Mouse (Mus musculus): ENCODE results near the gene Slc25a45. TPM values are rescaled to one million over a fixed set of nuclear protein-coding genes. Genes with fewer than 3 reads are reported as not detected.

Gene Slc25a45
- polyA plus RNA-seq, 1 experiment from 2014 or later, result 5.9 TPM

GRCm38 (mm10) chr19:5925311-5925855 lies 47.8 kb downstream of the Slc25a45 start:
- no peak for ATAC-seq (ENCODE audit: insufficient number of reproducible peaks, low FRiP score, low TSS enrichment, low read depth)
- no peaks in the 10 kb centered on the region for H3K36me3 ChIP-seq
- peak overlapping the region; percentile 67 for H3K4me3 ChIP-seq (replicated peaks)
- no peaks in the 10 kb centered on the region for H3K27me3 ChIP-seq
- 15% methylated on average over 11 of the region's 11 CpGs for WGBS
- peak overlapping the region; percentile 99 for H3K4me2 ChIP-seq (replicated peaks)
- H3K4me1 ChIP-seq, result peaks cover 46% of the 10 kb centered on the region
- H3K9ac ChIP-seq, result no peak overlapping the region
- H3K27ac ChIP-seq (replicated peaks), result peak overlapping the region; percentile 87; the same call in 1 of the 2 replicates
- H3K9me3 ChIP-seq (replicated peaks), result no peaks in the 10 kb centered on the region

- no peaks in the 10 kb centered on the region for H3K36me3 ChIP-seq
- H3K4me3 ChIP-seq (replicated peaks), result no peak overlapping the region
- H3K4me1 ChIP-seq, result peaks cover 40% of the 10 kb centered on the region
- no peaks in the 10 kb centered on the region for H3K27me3 ChIP-seq
- no peak overlapping the region for H3K4me2 ChIP-seq (replicated peaks)
- no peaks in the 10 kb centered on the region for H3K9me3 ChIP-seq (replicated peaks)
- no peak overlapping the region for H3K27ac ChIP-seq (replicated peaks)
- ATAC-seq (ENCODE audit: insufficient number of reproducible peaks, low FRiP score, low TSS enrichment, low read depth), result no peak
- WGBS, result 71% methylated on average over 11 of the region's 11 CpGs
- no peak overlapping the region for H3K9ac ChIP-seq
Measured at GRCm38 (mm10) chr19:5927026-5927425, 49.4 kb downstream of the Slc25a45 start.

- no peaks in the 10 kb centered on the region for H3K9me3 ChIP-seq (replicated peaks)
- no peak overlapping the region for H3K4me3 ChIP-seq (replicated peaks)
- no peak overlapping the region for H3K4me2 ChIP-seq (replicated peaks)
- 61% methylated on average over 8 of the region's 8 CpGs for WGBS
- peaks cover 35% of the 10 kb centered on the region for H3K4me1 ChIP-seq
- peak overlapping the region; percentile 60 for H3K27ac ChIP-seq (replicated peaks)
- H3K27me3 ChIP-seq, result no peaks in the 10 kb centered on the region
- ATAC-seq (ENCODE audit: insufficient number of reproducible peaks, low FRiP score, low TSS enrichment, low read depth), result no peak
- H3K9ac ChIP-seq, result no peak overlapping the region
- H3K36me3 ChIP-seq, result no peaks in the 10 kb centered on the region
Measured at GRCm38 (mm10) chr19:5927532-5927931, 49.9 kb downstream of the Slc25a45 start.

- ATAC-seq (ENCODE audit: insufficient number of reproducible peaks, low FRiP score, low TSS enrichment, low read depth), result no peak
- H3K9ac ChIP-seq, result no peak overlapping the region
- peaks cover 32% of the 10 kb centered on the region for H3K4me1 ChIP-seq
- H3K27ac ChIP-seq (replicated peaks), result peak overlapping the region; percentile 68; the same call in 1 of the 2 replicates
- 44% methylated on average over 6 of the region's 6 CpGs for WGBS
- no peaks in the 10 kb centered on the region for H3K27me3 ChIP-seq
- H3K4me3 ChIP-seq (replicated peaks), result no peak overlapping the region
- H3K9me3 ChIP-seq (replicated peaks), result no peaks in the 10 kb centered on the region
- no peaks in the 10 kb centered on the region for H3K36me3 ChIP-seq
- no peak overlapping the region for H3K4me2 ChIP-seq (replicated peaks)
Measured at GRCm38 (mm10) chr19:5928104-5928503, 50.5 kb downstream of the Slc25a45 start.

DNA sequence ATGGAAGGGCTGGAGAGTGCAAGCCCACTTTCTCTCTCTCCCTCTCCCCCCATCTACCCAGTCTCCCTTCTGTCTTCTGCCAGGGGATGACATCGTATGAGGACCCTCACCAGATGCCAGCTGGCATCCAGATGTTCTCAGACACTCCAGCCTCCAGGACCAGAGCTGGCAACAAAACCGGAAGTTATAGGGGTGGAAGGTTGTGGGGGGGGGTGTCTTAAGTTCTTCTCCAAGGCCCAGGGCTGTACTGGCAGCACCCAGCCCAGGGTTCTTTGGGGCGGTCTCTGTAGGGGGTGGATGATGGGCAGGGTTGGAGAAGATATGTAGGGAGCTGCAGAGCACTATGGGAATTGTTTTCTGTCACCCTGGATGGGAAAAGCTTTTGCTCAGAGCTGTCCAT lies 50.9 kb downstream of the Slc25a45 start:
- ATAC-seq (ENCODE audit: insufficient number of reproducible peaks, low FRiP score, low TSS enrichment, low read depth), result no peak
- Histone ChIP-seq H3K4me2 (replicated peaks) (no peak overlapping the region), H3K9me3 (replicated peaks) (no peaks in the 10 kb centered on the region), H3K27me3 (no peaks in the 10 kb centered on the region), H3K9ac (no peak overlapping the region), H3K27ac (replicated peaks) (peak overlapping the region; percentile 68), H3K4me1 (peaks cover 32% of the 10 kb centered on the region), H3K36me3 (no peaks in the 10 kb centered on the region), H3K4me3 (replicated peaks) (no peak overlapping the region)
- WGBS, result 30% methylated on average over 3 of the region's 3 CpGs

DNA sequence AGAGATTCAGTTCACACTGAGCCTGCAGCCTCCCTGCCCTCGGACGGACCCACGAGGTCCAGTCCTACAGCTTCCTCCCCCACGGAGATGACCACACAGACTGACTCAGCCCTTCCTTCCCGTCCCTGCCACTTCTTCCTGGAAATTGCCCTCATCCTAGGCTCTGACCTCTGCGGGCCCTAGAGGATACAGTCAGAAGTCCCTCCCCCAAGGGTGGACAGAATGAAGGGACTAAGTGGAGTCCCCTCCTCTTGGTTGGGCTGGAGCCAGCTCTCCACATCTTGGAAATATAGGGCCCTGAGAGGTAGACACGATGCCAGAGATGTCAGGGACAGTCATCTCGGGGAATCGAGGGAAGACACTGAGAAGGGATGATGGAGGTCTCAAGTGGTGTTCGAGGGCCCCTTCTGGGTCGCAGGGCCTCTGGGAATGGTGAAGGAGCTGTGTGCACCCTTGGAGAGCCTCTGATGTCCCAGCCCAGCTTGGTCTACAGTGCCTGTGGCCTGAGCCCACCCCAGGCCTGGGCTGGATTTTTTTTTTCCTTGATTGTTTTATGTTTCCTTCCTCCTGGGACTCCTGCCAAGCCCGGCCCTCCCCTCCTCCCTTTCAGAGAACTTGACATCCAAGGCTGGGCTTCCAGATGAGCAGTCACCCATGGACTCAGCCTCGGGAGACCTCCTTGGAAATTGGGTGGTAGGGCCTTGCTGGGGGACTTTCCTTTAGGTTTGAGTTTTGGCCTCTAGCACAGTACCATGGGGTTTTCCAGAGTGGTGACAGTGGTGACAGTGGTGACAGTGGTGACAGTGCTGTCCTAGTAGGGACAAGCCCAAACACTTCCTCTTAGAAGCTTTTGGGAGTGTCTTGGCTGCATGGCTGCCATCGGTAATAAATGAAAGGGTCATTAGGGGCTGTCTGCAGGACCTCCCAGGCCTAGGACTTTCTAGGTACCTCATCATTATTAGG lies 52.3 kb downstream of the Slc25a45 start:
- H3K27ac ChIP-seq (replicated peaks), result 0 out of 2 replicates have a peak overlapping the region, but pooled peaks have one; percentile 29
- H3K9me3 ChIP-seq (replicated peaks), result no peaks in the 10 kb centered on the region
- WGBS, result 59% methylated on average over 14 of the region's 14 CpGs
- peaks cover 32% of the 10 kb centered on the region for H3K4me1 ChIP-seq
- H3K9ac ChIP-seq, result no peak overlapping the region
- H3K27me3 ChIP-seq, result no peaks in the 10 kb centered on the region
- H3K4me3 ChIP-seq (replicated peaks), result no peak overlapping the region
- H3K4me2 ChIP-seq (replicated peaks), result no peak overlapping the region
- H3K36me3 ChIP-seq, result no peaks in the 10 kb centered on the region
- no peak for ATAC-seq (ENCODE audit: insufficient number of reproducible peaks, low FRiP score, low TSS enrichment, low read depth)

GRCm38 (mm10) chr19:5935266-5935665 lies 57.7 kb downstream of the Slc25a45 start:
- no peak overlapping the region for H3K4me3 ChIP-seq (replicated peaks)
- no peaks in the 10 kb centered on the region for H3K9me3 ChIP-seq (replicated peaks)
- H3K27ac ChIP-seq (replicated peaks), result peak overlapping the region; percentile 25; the same call in 1 of the 2 replicates
- peaks cover 40% of the 10 kb centered on the region for H3K4me1 ChIP-seq
- H3K4me2 ChIP-seq (replicated peaks), result no peak overlapping the region
- peak; percentile 80 for ATAC-seq (ENCODE audit: insufficient number of reproducible peaks, low FRiP score, low TSS enrichment, low read depth)
- no peaks in the 10 kb centered on the region for H3K27me3 ChIP-seq
- whole genome bisulfite sequencing, result 64% methylated on average over 3 of the region's 3 CpGs
- no peaks in the 10 kb centered on the region for H3K36me3 ChIP-seq
- H3K9ac ChIP-seq, result no peak overlapping the region

Other genes with a start within 250 kb of the Slc25a45 start
- gene Rela, start 240.3 kb upstream of the Slc25a45 start, polyA plus RNA-seq (2015; fragmentation: Nextera tagmentation; extraction: Ambion mirVana), result 61.4 and 62.4 TPM in 2 replicates
- 29.4 and 30.4 TPM in 2 replicates for gene Sipa1, start 214.1 kb upstream of the Slc25a45 start, polyA plus RNA-seq (2015; fragmentation: Nextera tagmentation; extraction: Ambion mirVana)
- 27.1 and 30.0 TPM in 2 replicates for gene Map3k11, start 189.1 kb upstream of the Slc25a45 start, polyA plus RNA-seq (2015; fragmentation: Nextera tagmentation; extraction: Ambion mirVana)
- gene Pcnx3, start 188.9 kb upstream of the Slc25a45 start, polyA plus RNA-seq (2015; fragmentation: Nextera tagmentation; extraction: Ambion mirVana), result 24.6 and 26.6 TPM in 2 replicates
- gene Kcnk7, start 173.4 kb upstream of the Slc25a45 start, polyA plus RNA-seq (2015; fragmentation: Nextera tagmentation; extraction: Ambion mirVana), result 3.8 TPM in 2 replicates
- gene Ehbp1l1, start 151.5 kb upstream of the Slc25a45 start, polyA plus RNA-seq (2015; fragmentation: Nextera tagmentation; extraction: Ambion mirVana), result 32.4 and 35.9 TPM in 2 replicates
- 110 and 111 TPM in 2 replicates for gene Fam89b, start 148.2 kb upstream of the Slc25a45 start, polyA plus RNA-seq (2015; fragmentation: Nextera tagmentation; extraction: Ambion mirVana)
- gene Ltbp3, start 136.9 kb upstream of the Slc25a45 start, polyA plus RNA-seq (2015; fragmentation: Nextera tagmentation; extraction: Ambion mirVana), result 52.5 and 53.5 TPM in 2 replicates
- 81.4 and 81.8 TPM in 2 replicates for gene Scyl1, start 106.4 kb upstream of the Slc25a45 start, polyA plus RNA-seq (2015; fragmentation: Nextera tagmentation; extraction: Ambion mirVana)
- gene Frmd8, start 2.5 kb upstream of the Slc25a45 start, polyA plus RNA-seq (2015; fragmentation: Nextera tagmentation; extraction: Ambion mirVana), result 32.5 and 37.4 TPM in 2 replicates
- 3.4 and 3.6 TPM in 2 replicates for gene Tigd3, start 16.3 kb downstream of the Slc25a45 start, polyA plus RNA-seq (2015; fragmentation: Nextera tagmentation; extraction: Ambion mirVana)
- 144 and 167 TPM in 2 replicates for gene Dpf2, start 35.2 kb downstream of the Slc25a45 start, polyA plus RNA-seq (2015; fragmentation: Nextera tagmentation; extraction: Ambion mirVana)
- 11.0 TPM in 2 replicates for gene Cdc42ep2, start 47.0 kb downstream of the Slc25a45 start, polyA plus RNA-seq (2015; fragmentation: Nextera tagmentation; extraction: Ambion mirVana)
- gene Pola2, start 86.4 kb downstream of the Slc25a45 start, polyA plus RNA-seq (2015; fragmentation: Nextera tagmentation; extraction: Ambion mirVana), result 59.6 and 65.4 TPM in 2 replicates
- gene Slc22a20, start 108.3 kb downstream of the Slc25a45 start, polyA plus RNA-seq (2015; fragmentation: Nextera tagmentation; extraction: Ambion mirVana), result not detected in 2 replicates
- 22.1 and 22.4 TPM in 2 replicates for gene Capn1, start 138.1 kb downstream of the Slc25a45 start, polyA plus RNA-seq (2015; fragmentation: Nextera tagmentation; extraction: Ambion mirVana)
- 34.2 and 39.8 TPM in 2 replicates for gene Syvn1, start 168.8 kb downstream of the Slc25a45 start, polyA plus RNA-seq (2015; fragmentation: Nextera tagmentation; extraction: Ambion mirVana)
- 66.8 and 67.1 TPM in 2 replicates for gene Mrpl49, start 180.0 kb downstream of the Slc25a45 start, polyA plus RNA-seq (2015; fragmentation: Nextera tagmentation; extraction: Ambion mirVana)
- gene Fau, start 180.0 kb downstream of the Slc25a45 start, polyA plus RNA-seq (2015; fragmentation: Nextera tagmentation; extraction: Ambion mirVana), result 809 and 853 TPM in 2 replicates
- 37.1 and 41.1 TPM in 2 replicates for gene Znhit2, start 183.4 kb downstream of the Slc25a45 start, polyA plus RNA-seq (2015; fragmentation: Nextera tagmentation; extraction: Ambion mirVana)
- 21.7 and 24.6 TPM in 2 replicates for gene Tm7sf2, start 190.6 kb downstream of the Slc25a45 start, polyA plus RNA-seq (2015; fragmentation: Nextera tagmentation; extraction: Ambion mirVana)
- gene Vps51, start 199.4 kb downstream of the Slc25a45 start, polyA plus RNA-seq (2015; fragmentation: Nextera tagmentation; extraction: Ambion mirVana), result 75.9 and 76.4 TPM in 2 replicates
- not detected in 2 replicates for gene Tmem262, start 202.2 kb downstream of the Slc25a45 start, polyA plus RNA-seq (2015; fragmentation: Nextera tagmentation; extraction: Ambion mirVana)
- 1.9 and 2.1 TPM in 2 replicates for gene Gm28374, start 204.4 kb downstream of the Slc25a45 start, polyA plus RNA-seq (2015; fragmentation: Nextera tagmentation; extraction: Ambion mirVana)
- gene Zfpl1, start 207.1 kb downstream of the Slc25a45 start, polyA plus RNA-seq (2015; fragmentation: Nextera tagmentation; extraction: Ambion mirVana), result 86.9 and 90.9 TPM in 2 replicates
- gene Cdca5, start 207.2 kb downstream of the Slc25a45 start, polyA plus RNA-seq (2015; fragmentation: Nextera tagmentation; extraction: Ambion mirVana), result 27.7 and 29.0 TPM in 2 replicates
- gene AC131692.1, start 216.6 kb downstream of the Slc25a45 start, polyA plus RNA-seq (2015; fragmentation: Nextera tagmentation; extraction: Ambion mirVana), result not detected in 2 replicates
- gene Naaladl1, start 228.0 kb downstream of the Slc25a45 start, polyA plus RNA-seq (2015; fragmentation: Nextera tagmentation; extraction: Ambion mirVana), result 0.25 TPM in 2 replicates
- 48.4 and 48.6 TPM in 2 replicates for gene Sac3d1, start 240.8 kb downstream of the Slc25a45 start, polyA plus RNA-seq (2015; fragmentation: Nextera tagmentation; extraction: Ambion mirVana)

Data from embryonic facial prominence, embryonic 15.5 days (tissue).